Mouse (Mus musculus): ENCODE measurements around the gene Rhox2g.

- no peak for TF ChIP-seq CTCF (IDR thresholded peaks at IDR 0.05; ENCODE audit: low read depth)
- no peak for TF ChIP-seq EP300 (optimal IDR thresholded peaks at IDR 0.05)
These were observed 49.0 kb upstream of the Rhox2g start for GRCm38 (mm10) chrX:37692261-37692660.

Measured in stomach, postnatal 0 days (tissue).